In the genomic region with DNA sequence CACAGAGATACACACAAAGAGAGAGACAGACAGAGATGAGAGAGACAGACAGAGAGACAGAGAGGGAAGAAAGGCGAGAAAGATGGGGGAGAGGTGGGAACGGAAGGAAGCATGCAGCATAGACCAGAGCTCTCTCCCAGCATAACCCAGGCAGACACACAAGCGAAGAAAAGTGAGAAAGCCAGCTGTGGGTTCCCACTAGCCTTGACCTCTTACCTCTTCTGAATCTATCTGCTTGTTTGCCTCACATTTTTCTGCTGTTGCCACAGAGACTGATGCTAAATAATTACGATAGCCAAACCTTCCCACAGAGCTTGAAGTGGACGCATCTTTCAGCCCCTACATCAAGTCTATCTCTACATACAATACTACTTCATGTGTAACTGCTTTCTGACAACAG, we compare ENCODE assay signal across 30 mouse cellular contexts. TPM values are rescaled to one million over a fixed set of nuclear protein-coding genes. Genes with fewer than 3 reads are reported as not detected.
DNase-seq lines count a peak whose midpoint lies in the region; ATAC-seq and TF ChIP-seq lines count a peak whose summit lies in the region.
"Had no signal": no experiment of that assay in that cellular context is flagged by ENCODE, and none has a peak within 500 bp of the region (broad histone marks: within the 10 kb centered on the region; RNA-seq: fewer than 3 reads in every experiment).

No protein-coding gene starts in this region.

- no peak for ATAC-seq in hindbrain, embryonic 13.5 days (ENCODE audit: low FRiP score)
- ATAC-seq in hindbrain, postnatal 0 days: no peak
- ATAC-seq in neural tube, embryonic 14.5 days (ENCODE audit: low read depth): 0 out of 2 replicates have a peak, but pooled peaks have one; percentile 44
- ATAC-seq: activated CD4-positive, CD25-positive, alpha-beta regulatory T cell, adult 4 months; forebrain, embryonic 13.5 days; intestine, embryonic 16.5 days had no signal

- H3K9me3 ChIP-seq in hindbrain, embryonic 13.5 days: no peaks in the 10 kb centered on the region
- H3K9me3 ChIP-seq in hindbrain, postnatal 0 days (ENCODE audit: low read length): no peaks in the 10 kb centered on the region
- H3K9me3 ChIP-seq in neural tube, embryonic 14.5 days (ENCODE audit: control insufficient read depth, low read length): no peaks in the 10 kb centered on the region
- H3K9me3 ChIP-seq: embryonic facial prominence, embryonic 10.5 days; embryonic facial prominence, embryonic 15.5 days; forebrain, embryonic 13.5 days; heart, embryonic 10.5 days; heart, embryonic 15.5 days; liver, embryonic 15.5 days; lung, embryonic 15.5 days; midbrain, embryonic 12.5 days had no signal

- H3K9ac ChIP-seq in hindbrain, embryonic 13.5 days: no peak overlapping the region
- H3K9ac ChIP-seq in hindbrain, postnatal 0 days (replicated peaks; ENCODE audit: low read length): no peak overlapping the region
- H3K9ac ChIP-seq in neural tube, embryonic 14.5 days (replicated peaks; ENCODE audit: low read depth, low read length): no peak overlapping the region
- H3K9ac ChIP-seq: embryonic facial prominence, embryonic 15.5 days; forebrain, embryonic 13.5 days; heart, embryonic 15.5 days; liver, embryonic 15.5 days; lung, embryonic 15.5 days; midbrain, embryonic 12.5 days had no signal

- H3K4me3 ChIP-seq in hindbrain, embryonic 13.5 days: no peak overlapping the region
- H3K4me3 ChIP-seq in hindbrain, postnatal 0 days (ENCODE audit: low read length): no peak overlapping the region
- H3K4me3 ChIP-seq in neural tube, embryonic 14.5 days (ENCODE audit: low read depth, low read length): no peak overlapping the region
- H3K4me3 ChIP-seq: embryonic facial prominence, embryonic 10.5 days; embryonic facial prominence, embryonic 15.5 days; forebrain, embryonic 13.5 days; heart, embryonic 10.5 days; heart, embryonic 15.5 days; liver, embryonic 15.5 days; lung, embryonic 15.5 days; midbrain, embryonic 12.5 days had no signal

- 0 out of 2 replicates have a peak overlapping the region, but pooled peaks have one; percentile 19 for H3K27ac ChIP-seq in hindbrain, embryonic 13.5 days
- H3K27ac ChIP-seq in hindbrain, postnatal 0 days: no peak overlapping the region
- H3K27ac ChIP-seq in neural tube, embryonic 14.5 days (ENCODE audit: low read depth, low read length): no peak overlapping the region
- H3K27ac ChIP-seq: embryonic facial prominence, embryonic 10.5 days; embryonic facial prominence, embryonic 15.5 days; forebrain, embryonic 13.5 days; heart, embryonic 10.5 days; heart, embryonic 15.5 days; kidney, postnatal 0 days; liver, embryonic 15.5 days; lung, embryonic 15.5 days; midbrain, embryonic 12.5 days had no signal

- DNase-seq in embryo, embryonic 10.5 days (ENCODE audit: low spot score): peak; percentile 22
- DNase-seq in embryo, embryonic 10 days (ENCODE audit: low spot score): no peak
- no peak for DNase-seq in hindbrain, postnatal 0 days (ENCODE audit: low spot score)
- DNase-seq in neural tube, embryonic 10.5 days (ENCODE audit: extremely low spot score, low spot score): no peak
- DNase-seq in cerebellum, adult 18-20 months: no peak
- DNase-seq: adrenal gland, adult 8-10 months; cerebellum, adult 9-10 months; cerebellum, postnatal 36 days; gastrocnemius, postnatal 25 days; heart, adult 11 months; kidney, adult 8-10 months; kidney, postnatal 4 days; left cerebral cortex, postnatal 4 days; thymus, postnatal 14 days had no signal

- TF ChIP-seq CTCF in hindbrain, postnatal 0 days (IDR thresholded peaks at IDR 0.05; ENCODE audit: low read depth): no peak

- 41% methylated on average over 5 of the region's 5 CpGs for WGBS in hindbrain, embryonic 13.5 days
- WGBS in hindbrain, postnatal 0 days: 46% methylated on average over 5 of the region's 5 CpGs
- WGBS in neural tube, embryonic 14.5 days: 58% methylated on average over 5 of the region's 5 CpGs

- no peak overlapping the region for H3K4me2 ChIP-seq in hindbrain, embryonic 13.5 days
- H3K4me2 ChIP-seq in hindbrain, postnatal 0 days (ENCODE audit: low read depth, low read length): no peak overlapping the region
- H3K4me2 ChIP-seq in neural tube, embryonic 14.5 days (ENCODE audit: low read depth, low read length): no peak overlapping the region
- H3K4me2 ChIP-seq: embryonic facial prominence, embryonic 15.5 days; forebrain, embryonic 13.5 days; heart, embryonic 15.5 days; liver, embryonic 15.5 days; lung, embryonic 15.5 days; midbrain, embryonic 12.5 days had no signal

- H3K27me3 ChIP-seq in hindbrain, embryonic 13.5 days: no peaks in the 10 kb centered on the region
- H3K27me3 ChIP-seq in hindbrain, postnatal 0 days (ENCODE audit: insufficient read depth, low read length): no peaks in the 10 kb centered on the region
- no peaks in the 10 kb centered on the region for H3K27me3 ChIP-seq in neural tube, embryonic 14.5 days (ENCODE audit: control insufficient read depth, insufficient read depth, low read length)
- H3K27me3 ChIP-seq: CH12.LX; embryonic facial prominence, embryonic 15.5 days; forebrain, embryonic 13.5 days; liver, embryonic 15.5 days; lung, embryonic 15.5 days; midbrain, embryonic 12.5 days had no signal

- no peaks in the 10 kb centered on the region; the same call in none of the 2 replicates for H3K4me1 ChIP-seq in hindbrain, embryonic 13.5 days (replicated peaks)
- no peaks in the 10 kb centered on the region for H3K4me1 ChIP-seq in hindbrain, postnatal 0 days (ENCODE audit: insufficient read depth, low read length)
- H3K4me1 ChIP-seq in neural tube, embryonic 14.5 days (ENCODE audit: control insufficient read depth, insufficient read depth, low read length): no peaks in the 10 kb centered on the region
- H3K4me1 ChIP-seq: embryonic facial prominence, embryonic 15.5 days; heart, embryonic 15.5 days; lung, embryonic 15.5 days had no signal

- H3K36me3 ChIP-seq in hindbrain, embryonic 13.5 days: no peaks in the 10 kb centered on the region
- no peaks in the 10 kb centered on the region for H3K36me3 ChIP-seq in hindbrain, postnatal 0 days (ENCODE audit: insufficient read depth, low read length)
- H3K36me3 ChIP-seq in neural tube, embryonic 14.5 days (ENCODE audit: control insufficient read depth, insufficient read depth, low read length): no peaks in the 10 kb centered on the region
- H3K36me3 ChIP-seq: embryonic facial prominence, embryonic 10.5 days; embryonic facial prominence, embryonic 15.5 days; heart, embryonic 10.5 days; heart, embryonic 15.5 days; liver, embryonic 15.5 days; lung, embryonic 15.5 days; midbrain, embryonic 12.5 days had no signal

RNA-seq across cellular contexts. Expression of a gene that starts 24.1 kb away (rescaled TPM):
- 21.4 and 23.9 TPM in 2 replicates for polyA plus RNA-seq in hindbrain, embryonic 13.5 days (2015; fragmentation: Nextera tagmentation; extraction: Ambion mirVana)
- 5.9 and 13.0 TPM in 2 replicates for total RNA-seq in hindbrain, postnatal 0 days (2014; rRNA removed)
- polyA plus RNA-seq in hindbrain, postnatal 0 days (2015; fragmentation: Nextera tagmentation; extraction: Ambion mirVana): 13.0 and 15.4 TPM in 2 replicates
- 14.2 and 16.9 TPM in 2 replicates for polyA plus RNA-seq in neural tube, embryonic 14.5 days (2014; fragmentation: Nextera tagmentation; extraction: Ambion mirVana)
- total RNA-seq: CH12.LX; monocyte, adult 5-6 weeks; neutrophil, adult 5-6 weeks had no signal
- polyA plus RNA-seq: activated CD4-positive, CD25-positive, alpha-beta regulatory T cell, adult 4 months had no signal
